Mouse (Mus musculus): Measurements from ENCODE around the gene Nat8l.

The Nat8l gene

DNA sequence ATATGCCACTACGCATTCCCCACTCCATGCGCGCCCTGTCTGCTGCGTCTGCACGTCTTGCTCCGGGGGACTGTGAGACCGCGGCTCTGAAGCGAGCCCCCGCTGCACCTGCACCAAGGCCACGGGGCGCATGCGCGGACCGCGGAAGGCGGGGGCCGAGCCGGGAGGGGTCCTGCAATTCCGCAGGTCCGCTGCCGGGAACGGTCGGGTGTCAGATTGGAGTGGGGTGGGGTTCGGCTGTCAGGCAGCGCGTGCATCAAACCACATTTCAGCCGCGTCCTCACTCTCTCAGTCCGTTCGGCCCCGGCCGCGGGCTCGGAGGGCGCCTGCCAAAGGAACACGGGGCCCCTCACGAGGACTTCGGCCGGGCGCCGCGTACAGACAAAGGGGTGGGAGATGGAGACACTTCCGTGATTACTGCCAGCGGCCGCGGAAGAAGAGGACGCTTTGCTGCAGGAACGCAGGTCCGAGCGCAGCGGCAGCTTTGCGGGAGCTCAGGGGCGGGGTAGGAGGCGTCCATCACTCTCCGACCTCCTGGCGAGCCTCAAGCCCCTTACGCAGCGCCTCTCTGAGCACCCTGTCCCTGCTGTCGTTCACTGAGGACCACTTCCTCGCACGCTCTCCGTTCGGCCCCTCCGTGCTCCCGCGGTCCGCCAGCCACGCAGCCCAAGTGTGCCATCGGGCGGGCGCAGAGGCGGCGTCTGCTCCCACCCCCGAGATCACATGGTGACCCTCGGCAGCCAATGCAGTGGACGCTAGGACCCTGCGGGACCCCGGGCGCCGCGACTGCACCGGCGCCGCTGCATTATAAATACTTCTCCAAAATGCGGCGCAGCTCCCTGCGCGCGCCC, at the start of gene Nat8l:
TSS of gene Nat8l (plus strand) at position 142 of the 851 bp plus-strand sequence.
- WGBS = 1% methylated on average over 89 of the region's 90 CpGs

DNA sequence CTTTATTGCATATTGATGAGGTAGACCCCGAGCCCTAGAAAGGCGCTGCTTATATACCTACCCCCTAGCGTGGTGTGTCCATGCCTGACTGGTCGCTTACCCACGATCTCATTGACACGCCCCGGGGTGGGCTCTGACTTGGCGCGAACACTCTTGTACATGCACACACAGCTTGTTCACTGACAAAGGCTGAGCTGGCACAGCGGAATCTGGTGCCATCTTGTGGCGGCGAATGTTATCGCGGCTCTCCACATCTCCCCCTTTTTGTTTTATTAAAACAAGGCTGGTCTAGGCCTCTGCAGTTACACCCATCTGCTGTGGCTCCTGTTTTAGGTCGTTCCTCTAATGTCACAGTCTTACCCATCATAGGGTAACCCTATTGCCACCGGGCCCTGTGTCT, 48.7 kb upstream of the Nat8l start:
- WGBS = 84% methylated on average over 16 of the region's 16 CpGs

DNA sequence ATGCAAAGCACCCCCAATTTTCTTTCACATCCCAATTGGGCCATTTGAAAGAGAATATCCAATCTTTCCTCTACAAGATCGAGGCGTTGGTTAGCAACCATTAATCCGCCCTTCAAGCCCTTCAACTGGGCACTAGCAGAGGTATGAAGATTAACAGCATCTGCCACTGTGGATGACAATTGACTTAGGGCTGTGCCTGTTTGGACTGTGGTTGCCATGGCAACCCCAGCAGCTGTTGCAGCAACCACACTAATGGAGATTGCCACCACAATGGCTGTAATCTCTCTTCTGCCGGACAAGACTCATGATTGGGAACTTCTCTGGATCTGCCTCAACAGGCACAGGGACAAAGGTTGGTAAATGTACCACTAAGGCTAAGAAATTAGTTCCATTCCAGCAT, 47.5 kb upstream of the Nat8l start:
- 85% methylated on average over 4 of the region's 4 CpGs for WGBS

DNA sequence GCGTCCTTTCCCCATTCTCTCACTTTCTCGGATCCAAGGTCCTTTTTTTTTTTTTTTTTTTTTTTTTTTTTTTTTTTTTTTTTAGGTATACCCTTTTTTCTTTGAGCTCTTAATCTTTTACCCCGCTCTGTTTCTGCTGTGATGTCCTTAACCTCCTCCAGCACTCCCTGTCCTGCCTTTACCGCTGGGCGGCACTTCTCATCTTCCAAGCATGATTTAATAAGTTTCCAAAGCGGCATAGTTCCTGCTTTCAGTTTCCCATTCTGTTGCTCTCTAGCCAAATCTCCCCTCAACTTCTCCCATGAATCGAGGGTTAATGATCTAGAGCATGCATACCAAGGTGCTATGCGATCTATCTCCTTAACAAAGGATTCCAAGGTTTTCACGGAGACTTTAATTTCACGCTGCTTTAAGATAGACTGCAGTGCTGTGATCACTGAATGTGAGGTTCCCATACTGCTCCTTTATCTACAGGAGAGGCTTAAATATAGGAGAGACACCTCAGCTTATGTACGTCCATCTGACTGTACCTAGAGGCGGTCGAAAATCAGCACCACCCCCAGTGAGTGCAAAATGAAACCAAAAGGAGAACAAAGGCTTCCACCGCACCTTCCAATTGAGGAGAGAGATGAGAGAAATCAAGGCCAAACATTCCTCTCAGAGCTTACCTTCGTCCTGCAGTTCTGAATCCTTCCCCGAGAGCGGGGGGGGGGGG, 42.2 kb upstream of the Nat8l start:
- 60% methylated on average over 17 of the region's 17 CpGs for WGBS

DNA sequence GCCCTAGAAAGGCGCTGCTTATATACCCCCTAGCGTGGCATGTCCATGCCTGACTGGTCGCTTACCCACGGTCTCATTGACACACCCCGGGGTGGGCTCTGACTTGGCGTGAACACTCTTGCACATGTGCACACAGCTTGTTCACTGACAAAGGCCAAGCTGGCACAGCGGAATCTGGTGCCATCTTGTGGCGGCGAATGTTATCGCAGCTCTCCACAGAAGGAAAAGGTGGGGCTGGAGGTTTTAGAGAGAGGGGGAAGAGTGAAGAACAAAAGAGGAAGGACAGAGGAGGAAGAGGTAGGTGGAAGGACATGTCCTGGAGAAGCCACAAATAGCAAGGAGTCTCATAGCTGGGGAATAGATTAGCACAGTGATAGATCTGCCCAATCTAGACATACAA, 41.4 kb upstream of the Nat8l start:
- WGBS = 18% methylated on average over 10 of the region's 10 CpGs

DNA sequence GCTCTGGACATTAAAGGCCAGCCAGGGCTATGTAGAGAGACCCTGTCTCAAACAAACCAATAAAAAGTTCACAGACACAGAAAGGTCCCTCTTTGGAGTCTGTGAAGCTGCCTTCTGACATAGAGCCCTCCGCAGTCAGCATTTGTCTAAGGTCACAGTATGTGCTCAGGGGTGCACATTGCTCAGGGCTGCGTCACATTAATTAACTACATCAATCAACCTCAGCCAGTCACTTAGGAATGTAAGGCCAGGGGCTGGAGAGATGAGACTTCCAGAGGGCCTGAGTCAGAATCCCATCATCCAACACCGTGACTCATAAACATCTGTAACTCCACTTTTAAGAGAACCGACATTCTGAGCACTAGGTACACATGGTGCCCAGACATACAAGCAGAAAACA, 39.9 kb upstream of the Nat8l start:
- 92% methylated on average over 4 of the region's 4 CpGs for WGBS

DNA sequence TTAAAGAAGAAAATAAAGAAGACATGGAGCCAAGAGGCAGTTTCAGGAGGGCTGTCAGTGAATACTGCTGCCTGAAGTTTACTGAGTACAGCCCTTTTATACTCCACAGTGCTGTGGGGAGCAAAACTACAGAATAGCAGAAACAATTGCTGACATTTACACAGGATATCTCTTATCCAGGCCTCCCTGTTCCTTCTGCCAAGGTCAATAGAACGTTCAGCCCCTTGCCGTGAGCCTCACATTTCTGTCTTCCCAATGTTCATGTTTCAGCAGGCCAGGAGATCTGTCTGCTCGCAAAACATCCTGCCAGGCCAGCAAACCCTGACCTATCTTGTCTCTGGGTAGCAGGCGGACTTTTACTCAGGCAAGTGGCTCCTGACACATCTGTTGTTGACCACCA, 36.4 kb upstream of the Nat8l start:
- 76% methylated on average over 4 of the region's 4 CpGs for WGBS

DNA sequence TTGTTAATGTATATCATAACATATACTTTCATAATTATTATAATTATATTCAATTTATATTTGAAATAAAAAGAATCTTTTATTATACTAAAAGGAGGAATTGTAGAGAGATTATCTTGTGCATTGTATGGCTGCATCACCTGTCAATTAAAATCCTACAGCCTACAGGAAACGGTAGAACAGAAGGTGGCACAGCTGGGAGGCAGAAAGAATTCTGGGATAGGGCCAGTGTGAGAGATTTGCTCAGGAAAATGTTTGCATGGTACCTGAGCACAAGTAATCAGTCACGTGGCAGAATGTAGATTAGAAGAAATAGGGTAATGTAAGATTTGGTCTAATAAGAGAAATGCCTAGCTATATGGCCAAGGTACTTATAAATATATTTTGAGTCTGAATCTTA, 21.0 kb upstream of the Nat8l start:
- 34% methylated on average over 2 of the region's 2 CpGs for WGBS

DNA sequence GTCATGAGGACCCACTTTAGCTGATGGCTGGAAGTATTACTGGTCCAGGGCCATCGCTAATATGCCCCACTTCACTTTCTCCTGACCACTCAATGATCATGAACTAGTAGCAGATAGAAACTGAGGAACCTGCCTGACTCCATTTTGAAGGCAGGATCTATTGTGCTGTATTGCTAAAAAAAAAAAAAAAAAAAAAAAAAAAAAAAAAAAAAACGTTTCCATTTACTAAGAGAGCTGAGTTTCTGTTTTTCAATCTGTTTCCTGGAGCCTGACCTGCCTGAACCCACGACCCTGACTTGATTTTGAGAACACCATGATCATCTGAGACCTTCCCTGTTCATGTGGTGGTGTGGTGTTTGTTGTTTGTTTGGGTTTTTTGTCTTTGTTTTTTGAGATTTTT, 19.5 kb upstream of the Nat8l start:
- 37% methylated on average over 3 of the region's 3 CpGs for WGBS

DNA sequence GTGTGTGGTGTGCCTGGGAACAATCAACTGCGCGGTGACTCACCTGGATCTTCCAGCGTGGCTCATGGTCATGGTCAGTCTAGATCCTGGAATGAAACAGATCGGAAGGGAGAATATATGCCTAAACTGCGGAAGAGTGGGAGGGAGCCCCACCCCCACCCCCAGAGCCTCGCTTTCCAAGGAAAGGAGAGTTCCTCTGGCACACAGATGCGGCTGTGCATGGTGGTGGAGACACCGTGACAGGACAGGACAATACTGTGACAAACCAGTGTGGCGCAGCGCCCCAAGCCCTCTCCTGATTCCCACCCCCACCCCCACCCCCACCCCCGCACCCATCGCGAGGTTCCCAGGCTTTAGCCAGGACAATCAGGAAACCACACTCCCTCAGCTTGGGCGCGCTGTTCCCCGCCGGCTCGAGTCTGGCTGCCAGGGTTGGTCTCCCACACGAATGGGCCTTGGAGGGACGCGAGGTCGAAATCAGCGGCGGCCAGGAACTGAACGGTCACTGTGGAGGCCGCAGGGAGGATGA, 13.0 kb upstream of the Nat8l start:
- WGBS = 2% methylated on average over 26 of the region's 26 CpGs

DNA sequence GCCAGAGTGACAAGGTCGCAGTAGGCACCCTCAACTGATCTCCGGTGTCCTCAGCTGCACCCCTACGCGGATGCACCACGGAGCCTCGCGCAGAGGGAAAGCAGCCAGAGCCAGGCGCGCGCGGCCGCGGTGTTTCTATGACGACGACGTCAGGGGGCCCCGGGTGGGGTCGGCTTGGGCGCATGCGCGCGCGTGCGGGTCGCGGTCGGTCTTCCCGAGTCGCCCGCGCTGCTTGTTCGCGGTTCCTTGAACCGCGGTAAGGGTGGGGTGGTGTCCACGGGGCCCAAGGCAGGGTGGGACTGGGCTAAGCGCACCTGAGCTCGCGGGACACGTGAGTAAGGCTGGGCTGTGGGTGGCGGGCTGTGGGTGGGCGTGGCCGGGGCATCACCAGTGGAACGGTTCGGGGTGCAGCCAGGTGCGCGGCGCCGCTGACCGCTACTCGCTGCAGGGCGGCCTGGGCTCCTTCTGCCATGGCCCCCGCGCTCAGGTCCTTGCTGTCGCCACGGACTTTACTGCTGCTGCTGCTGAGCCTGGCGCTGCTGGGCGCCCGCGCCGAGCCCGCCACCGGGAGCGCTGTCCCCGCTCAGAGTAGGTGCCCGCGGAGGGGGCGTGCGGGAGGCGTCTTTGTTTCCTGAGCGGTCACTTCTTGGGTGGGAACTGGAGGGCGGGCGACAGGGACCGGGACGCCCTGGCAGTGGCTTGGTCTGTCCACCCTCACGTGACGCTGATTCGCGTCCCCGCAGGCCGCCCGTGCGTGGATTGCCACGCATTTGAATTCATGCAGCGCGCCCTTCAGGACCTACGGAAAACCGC, 12.3 kb upstream of the Nat8l start, which contains the start of gene Gm1673:
TSS of gene Gm1673 (plus strand) at position 125 of the 813 bp plus-strand sequence.
- under 1% methylated on average over 77 of the region's 88 CpGs for WGBS

DNA sequence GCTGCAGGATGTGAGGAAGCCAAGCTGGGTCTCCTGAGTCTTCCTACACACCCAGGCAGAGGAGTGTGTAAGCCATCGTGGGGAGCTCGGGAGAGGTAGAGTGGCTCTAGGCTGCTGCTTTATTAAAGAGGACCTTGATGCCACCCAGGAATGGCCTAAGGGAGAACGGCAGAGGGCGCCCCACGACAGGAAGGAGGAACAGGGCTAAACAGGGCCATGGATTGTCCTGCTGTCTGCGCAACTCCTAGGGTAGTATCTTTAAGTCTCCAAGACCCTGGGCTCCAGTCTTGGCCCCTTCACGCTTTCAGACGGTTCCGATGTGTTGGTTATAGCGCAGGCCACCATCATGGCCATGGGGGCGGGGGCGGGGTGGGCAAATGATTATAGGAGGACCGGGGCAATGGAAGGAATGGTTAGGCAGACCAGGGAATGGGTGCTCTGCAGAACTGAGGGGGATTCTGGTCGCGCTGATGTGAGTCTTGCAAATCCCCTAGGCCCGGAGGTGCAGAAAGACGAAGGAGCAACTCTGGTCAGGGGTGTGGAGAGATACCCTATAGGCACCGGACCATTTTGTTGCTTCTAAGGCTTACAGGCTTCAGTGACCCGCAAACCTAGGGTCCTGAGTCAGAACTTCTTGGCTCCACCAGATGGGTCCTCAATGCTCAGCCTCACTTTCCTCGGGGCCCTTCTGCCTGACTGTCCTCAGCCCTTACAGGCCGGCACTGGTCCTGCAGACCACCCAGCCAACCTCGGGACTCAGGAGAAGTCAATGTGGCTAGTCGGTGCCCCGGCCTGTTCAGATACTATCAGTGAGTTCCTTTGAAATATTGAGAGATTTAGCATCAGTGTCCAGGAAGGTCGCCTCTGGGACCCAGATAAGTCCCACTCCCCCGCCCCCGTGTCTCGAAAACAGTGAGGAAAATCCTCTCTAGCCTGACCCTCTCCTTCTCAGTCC, 836 bp upstream of the Nat8l start:
- WGBS = 36% methylated on average over 28 of the region's 28 CpGs

DNA sequence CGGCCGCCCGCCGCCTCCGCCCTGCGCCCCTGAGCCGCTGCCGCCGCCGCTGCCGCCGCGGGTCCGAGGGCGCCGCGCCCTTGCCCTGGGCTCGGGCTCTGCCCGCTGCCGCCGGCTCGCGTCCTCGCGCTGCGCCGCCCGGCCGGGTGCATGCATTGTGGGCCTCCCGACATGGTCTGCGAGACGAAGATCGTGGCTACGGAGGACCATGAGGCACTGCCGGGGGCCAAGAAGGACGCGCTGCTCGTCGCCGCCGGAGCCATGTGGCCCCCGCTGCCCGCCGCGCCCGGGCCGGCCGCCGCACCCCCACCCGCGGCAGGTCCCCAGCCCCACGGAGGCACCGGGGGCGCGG, 886 bp downstream of the Nat8l start:
- under 1% methylated on average over 52 of the region's 55 CpGs for WGBS

DNA sequence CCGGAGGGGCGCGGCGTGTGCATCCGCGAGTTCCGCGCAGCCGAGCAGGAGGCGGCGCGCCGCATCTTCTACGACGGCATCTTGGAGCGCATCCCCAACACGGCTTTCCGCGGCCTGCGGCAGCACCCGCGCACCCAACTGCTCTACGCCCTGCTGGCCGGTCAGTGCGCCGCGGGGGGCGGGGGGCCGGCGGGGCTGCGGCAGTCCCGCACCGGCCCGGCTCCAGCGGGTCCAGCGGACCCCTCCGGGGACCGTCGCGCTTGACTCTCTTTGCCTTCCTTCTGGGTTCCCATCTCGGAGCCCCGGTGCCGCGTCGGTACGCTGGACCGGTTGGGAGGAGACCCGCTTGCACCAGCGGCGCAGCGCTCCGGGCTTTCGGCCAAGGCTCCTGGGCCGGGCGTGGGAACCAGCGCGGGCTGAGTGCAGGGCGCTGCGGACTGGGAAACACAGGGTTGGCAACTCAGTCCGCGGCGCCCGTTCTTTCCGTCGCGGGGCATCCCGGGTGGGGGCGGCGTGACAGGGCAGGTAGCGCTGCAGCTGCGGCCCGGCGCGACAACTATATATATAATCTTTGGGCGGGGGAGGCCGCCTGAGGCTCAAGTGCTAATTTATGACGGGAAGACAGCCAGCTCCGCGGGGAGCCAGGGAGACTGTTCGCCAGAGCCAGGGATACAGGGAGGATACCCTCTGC, 1.4 kb downstream of the Nat8l start:
- under 1% methylated on average over 80 of the region's 80 CpGs for WGBS

DNA sequence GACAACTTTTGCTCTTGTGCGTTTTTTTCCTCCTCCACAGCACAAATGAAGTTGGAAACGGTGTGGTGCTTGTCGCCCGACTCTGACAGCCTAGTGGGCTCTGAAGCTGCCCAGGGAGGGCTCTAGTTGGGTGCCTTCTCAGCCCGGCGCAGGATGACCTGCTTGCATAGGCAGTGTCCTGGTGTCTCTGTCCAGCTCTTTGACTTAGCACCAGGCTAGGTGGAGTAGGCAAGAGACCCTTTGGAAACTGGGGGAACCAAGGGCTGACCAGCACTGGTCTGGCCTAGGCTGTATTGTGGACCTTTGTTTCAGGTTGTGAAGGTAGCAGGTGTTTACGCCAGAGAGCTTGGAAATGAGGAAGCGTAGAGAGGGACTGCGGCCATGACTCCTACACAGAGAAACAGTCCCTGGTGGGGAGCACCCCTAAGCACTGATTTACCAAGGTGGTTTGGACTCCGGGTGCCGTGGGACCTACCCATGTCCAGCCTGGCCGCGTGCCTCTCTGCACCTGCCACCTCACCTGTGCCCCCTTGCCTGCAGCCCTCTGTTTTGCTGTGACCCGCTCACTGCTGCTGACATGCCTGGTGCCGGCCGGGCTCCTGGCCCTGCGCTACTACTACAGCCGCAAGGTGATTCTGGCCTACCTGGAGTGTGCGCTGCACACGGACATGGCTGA, 2.2 kb downstream of the Nat8l start:
- 53% methylated on average over 20 of the region's 20 CpGs for WGBS

DNA sequence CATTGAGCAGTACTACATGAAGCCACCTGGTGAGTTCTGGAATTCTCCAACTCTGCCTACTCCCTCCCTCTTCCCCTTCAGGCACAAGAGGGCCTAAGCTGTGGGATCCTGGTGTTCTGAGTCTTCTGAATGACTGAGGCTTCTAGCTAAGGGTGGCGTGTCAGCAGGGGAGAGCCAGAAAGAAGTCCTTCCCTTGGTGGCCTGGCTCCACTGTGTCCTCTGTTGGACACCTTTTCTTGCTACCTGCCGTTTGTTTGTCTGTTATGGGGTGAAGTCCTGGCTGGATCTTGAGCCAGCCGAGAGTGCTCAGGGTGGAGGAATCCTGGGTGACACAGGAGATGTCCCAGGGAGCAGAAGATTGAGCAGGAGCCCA, 2.7 kb downstream of the Nat8l start:
- WGBS = 63% methylated on average over 3 of the region's 3 CpGs

DNA sequence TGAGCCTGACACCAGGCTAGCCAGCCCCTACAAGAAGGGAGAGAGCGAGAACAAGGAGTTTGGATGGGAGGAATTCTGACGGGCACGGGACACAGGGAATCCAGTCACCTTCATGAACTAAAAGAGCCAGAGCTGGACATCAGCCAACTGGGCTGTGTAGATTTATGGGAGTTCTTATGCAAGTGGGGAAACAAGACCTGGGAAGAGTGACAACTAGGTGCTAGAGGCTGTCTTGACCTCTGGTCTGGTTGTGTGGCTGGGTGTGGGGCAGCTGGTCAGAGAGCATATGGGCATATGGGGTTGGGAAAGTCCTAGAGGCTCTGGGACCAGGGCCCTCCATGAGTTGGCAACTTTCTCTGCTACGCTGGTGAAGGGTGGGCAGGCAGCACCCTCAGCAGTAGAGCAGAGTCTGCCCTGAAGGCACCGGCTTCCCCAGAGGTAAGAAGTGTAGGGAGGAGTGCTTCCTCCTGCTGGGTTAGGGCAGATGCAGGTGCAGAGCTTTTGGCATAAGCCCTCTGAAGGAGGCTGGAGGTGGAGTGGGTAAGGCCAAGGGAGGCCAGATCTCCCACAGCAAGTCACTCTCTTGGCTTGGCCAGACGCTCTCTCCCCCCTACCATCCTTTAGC, 3.8 kb downstream of the Nat8l start:
- WGBS = 64% methylated on average over 6 of the region's 6 CpGs

DNA sequence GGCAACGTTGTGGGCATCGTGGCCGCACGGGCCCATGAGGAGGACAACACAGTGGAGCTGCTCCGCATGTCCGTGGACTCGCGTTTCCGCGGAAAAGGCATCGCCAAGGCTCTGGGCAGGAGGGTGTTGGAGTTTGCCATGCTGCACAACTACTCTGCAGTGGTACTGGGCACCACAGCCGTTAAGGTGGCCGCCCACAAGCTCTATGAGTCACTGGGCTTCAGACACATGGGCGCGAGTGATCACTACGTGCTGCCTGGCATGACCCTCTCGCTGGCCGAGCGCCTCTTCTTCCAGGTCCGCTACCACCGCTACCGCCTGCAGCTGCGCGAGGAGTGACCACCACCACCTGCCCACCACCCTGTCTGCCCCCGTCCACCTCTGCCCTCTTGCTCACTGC, 5.0 kb downstream of the Nat8l start:
- 67% methylated on average over 25 of the region's 25 CpGs for WGBS

DNA sequence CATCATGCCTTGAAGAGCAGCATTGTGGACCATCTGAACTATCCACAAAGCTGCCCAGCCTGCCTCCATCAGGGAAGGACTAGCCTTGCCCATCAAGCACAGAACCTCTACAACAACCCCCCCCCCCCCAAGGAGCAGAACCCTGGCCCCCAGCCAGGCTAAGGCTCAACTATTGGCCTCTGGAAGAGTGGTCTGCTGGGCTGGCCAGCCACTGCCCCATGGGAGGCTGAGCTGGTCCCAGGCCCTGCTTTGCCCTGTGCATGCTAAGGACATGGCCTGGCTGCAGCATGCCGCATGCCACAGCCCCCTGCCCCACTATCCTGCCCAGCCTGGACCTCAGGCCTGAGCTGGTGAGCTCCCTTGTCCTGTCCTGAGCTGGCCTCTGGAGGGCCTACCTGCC, 5.6 kb downstream of the Nat8l start:
- 82% methylated on average over 1 of the region's 1 CpGs for WGBS

Measured in cerebral cortex, adult 2 months (tissue).